21 mouse cellular contexts compared by ENCODE assay signal in genomic region chr11:30281096-30281495, GRCm38 (mm10). TPM values are rescaled to one million over a fixed set of nuclear protein-coding genes. Genes with fewer than 3 reads are reported as not detected.
A peak's percentile ranks its signal among the peaks of the same experiment; 100 is the strongest.
DNase-seq lines count a peak whose midpoint lies in the region; ATAC-seq and TF ChIP-seq lines count a peak whose summit lies in the region.
"Had no signal": no experiment of that assay in that cellular context is flagged by ENCODE, and none has a peak within 500 bp of the region (broad histone marks: within the 10 kb centered on the region; RNA-seq: fewer than 3 reads in every experiment).

No protein-coding gene starts in this region.

- TF ChIP-seq EP300 in lung, postnatal 0 days (IDR thresholded peaks at IDR 0.05): peak; percentile 85

- peak; percentile 19 to 39 for DNase-seq in heart, adult 18-20 months
- no peak for DNase-seq in heart, postnatal 14 days
- DNase-seq in kidney, adult 9 months: peak; percentile 71
- DNase-seq in kidney, adult 11 months: no peak
- DNase-seq in lung, postnatal 0 days (ENCODE audit: low spot score): peak; percentile 23
- DNase-seq in lung, adult 2 months: no peak
- DNase-seq in urinary bladder, adult 18-20 months (ENCODE audit: low spot score in 2 of 2): no peak
- DNase-seq: adrenal gland, postnatal 14 days; cerebellum, adult 18-20 months; cerebellum, adult 9-11 months; cerebellum, postnatal 36 days; forebrain, postnatal 0 days; gastrocnemius, postnatal 25 days; heart, postnatal 10 days had no signal

- ATAC-seq in lung, postnatal 0 days: 0 out of 2 replicates have a peak, but pooled peaks have one; percentile 23
- ATAC-seq: activated CD4-positive, CD25-positive, alpha-beta regulatory T cell, adult 4 months; forebrain, embryonic 13.5 days; forebrain, postnatal 0 days; Patski had no signal

- TF ChIP-seq CTCF in lung, postnatal 0 days (IDR thresholded peaks at IDR 0.05): no peak
- no peak for TF ChIP-seq CTCF in lung, adult 2 months (IDR thresholded peaks at IDR 0.05; ENCODE audit: insufficient read depth, low read length)

- H3K4me3 ChIP-seq in lung, postnatal 0 days (ENCODE audit: low read depth, low read length): no peak overlapping the region
- no peak overlapping the region for H3K4me3 ChIP-seq in lung, adult 2 months (replicated peaks; ENCODE audit: extremely low read depth, low read depth, low read length)
- H3K4me3 ChIP-seq: embryonic facial prominence, embryonic 13.5 days; forebrain, embryonic 13.5 days; heart, embryonic 13.5 days; hindbrain, embryonic 15.5 days had no signal

- no peak for TF ChIP-seq POLR2A in lung, adult 2 months (IDR thresholded peaks at IDR 0.05; ENCODE audit: borderline replicate concordance, extremely low read depth, low read depth, low read length)

- no peaks in the 10 kb centered on the region for H3K27me3 ChIP-seq in lung, postnatal 0 days (replicated peaks; ENCODE audit: insufficient read depth, low read length)
- H3K27me3 ChIP-seq: CH12.LX; embryonic facial prominence, embryonic 13.5 days; forebrain, embryonic 13.5 days; heart, embryonic 13.5 days; hindbrain, embryonic 15.5 days; Patski had no signal

- 58% methylated on average over 5 of the region's 5 CpGs for WGBS in lung, postnatal 0 days
- 54% methylated on average over 5 of the region's 5 CpGs for WGBS in lung, adult 2 months

- no peaks in the 10 kb centered on the region for H3K36me3 ChIP-seq in lung, postnatal 0 days (ENCODE audit: insufficient read depth, low read length)
- H3K36me3 ChIP-seq: embryonic facial prominence, embryonic 13.5 days; heart, embryonic 13.5 days; hindbrain, embryonic 15.5 days had no signal

- intact Hi-C loops in heart, postnatal 14 days (cut with DNase I): no loop called here

- no peaks in the 10 kb centered on the region; the same call in 1 of the 2 replicates for H3K4me1 ChIP-seq in lung, postnatal 0 days (ENCODE audit: insufficient read depth, low read depth, low read length)
- H3K4me1 ChIP-seq in lung, adult 2 months (ENCODE audit: control insufficient read depth, insufficient read depth, low read length): peaks cover 7% of the 10 kb centered on the region
- H3K4me1 ChIP-seq: embryonic facial prominence, embryonic 13.5 days; forebrain, embryonic 13.5 days; hindbrain, embryonic 15.5 days had no signal

- H3K27ac ChIP-seq in lung, postnatal 0 days (ENCODE audit: low read length): peak overlapping the region; percentile 27; the same call in 1 of the 2 replicates
- H3K27ac ChIP-seq: embryonic facial prominence, embryonic 13.5 days; forebrain, embryonic 13.5 days; heart, embryonic 13.5 days; hindbrain, embryonic 15.5 days had no signal

- H3K4me2 ChIP-seq in lung, postnatal 0 days (replicated peaks; ENCODE audit: low read depth, low read length): no peak overlapping the region
- H3K4me2 ChIP-seq: embryonic facial prominence, embryonic 13.5 days; forebrain, embryonic 13.5 days; heart, embryonic 13.5 days; hindbrain, embryonic 15.5 days had no signal

- no peak overlapping the region for H3K9ac ChIP-seq in lung, postnatal 0 days (replicated peaks; ENCODE audit: low read depth)
- H3K9ac ChIP-seq: embryonic facial prominence, embryonic 13.5 days; forebrain, embryonic 13.5 days; forebrain, postnatal 0 days; heart, embryonic 13.5 days; hindbrain, embryonic 15.5 days had no signal

- H3K9me3 ChIP-seq in lung, postnatal 0 days (ENCODE audit: low read length): no peaks in the 10 kb centered on the region
- H3K9me3 ChIP-seq: embryonic facial prominence, embryonic 13.5 days; forebrain, embryonic 13.5 days; heart, embryonic 13.5 days; hindbrain, embryonic 15.5 days had no signal

RNA-seq across cellular contexts. Expression of gene Sptbn1, which starts 13.1 kb away (rescaled TPM):
- total RNA-seq in heart, adult 18-20 months (2021): 100 to 1,000 TPM; 523 to 532 TPM
- total RNA-seq in heart, postnatal 14 days (2021): 100 to 1,000 TPM; 509 to 527 TPM
- polyA plus RNA-seq in lung, postnatal 0 days (2015; fragmentation: Nextera tagmentation; extraction: Ambion mirVana): 220 and 256 TPM in 2 replicates
- 222 and 294 TPM in 2 replicates for polyA plus RNA-seq in lung, adult 2 months (2012; rRNA removed)

Comparison
In these comparisons a context has a peak if more than half of its experiments do, and no peak if none do; other contexts are left out.
1. DNase-seq: peak in heart, adult 18-20 months (2 of 2), kidney, adult 9 months (single experiment) and lung, postnatal 0 days (single experiment); none in heart, postnatal 14 days (0 of 2), kidney, adult 11 months (single experiment), lung, adult 2 months (single experiment) and urinary bladder, adult 18-20 months (0 of 2).